Mouse (Mus musculus) CH12.LX (cell line): ENCODE measurements at regions not wholly inside any gene's neighbourhood (a gene's known extent, or its start where the extent isn't known, plus 50 kb on each side); places are given as distances from the start of the nearest gene placed in this dataset.

ENCODE experiments used
- DNase-seq: peaks from one replicate; pipeline ENCODE4 v3.0.0-alpha.2; 2013; ENCODE audit errors: extremely low read depth
- H3K27ac ChIP-seq: 2 replicates; pipeline ENCODE4 v1.5.1; 2012; ENCODE audit warnings: low read depth, mild to moderate bottlenecking, control low read depth, moderate library complexity; ENCODE audit not compliant: insufficient read depth
- H3K27me3 ChIP-seq: replicated peaks from 2 replicates; pipeline ENCODE3; 2012; ENCODE audit warnings: inconsistent platforms
- H3K36me3 ChIP-seq, 2 experiments: replicated peaks in 1 of 2; 2 replicates each; pipeline versions ENCODE3 to v1.6.1; 2012; ENCODE audit warnings: inconsistent platforms in 1 of 2, low read length in 1 of 2, mild to moderate bottlenecking in 1 of 2, mixed read lengths in 1 of 2, moderate library complexity in 1 of 2; ENCODE audit not compliant: control insufficient read depth in 1 of 2, insufficient read depth in 1 of 2
- H3K4me1 ChIP-seq, 2 experiments: 2 replicates each; pipeline ENCODE4 v1.6.1; 2012; ENCODE audit warnings: inconsistent platforms in 1 of 2, moderate library complexity in 1 of 2; ENCODE audit not compliant: insufficient read depth in 2 of 2, control insufficient read depth in 1 of 2
- H3K4me2 ChIP-seq: 2 replicates; pipeline ENCODE4 v1.6.1; 2012; ENCODE audit warnings: low read depth, mild to moderate bottlenecking, control low read depth; ENCODE audit not compliant: poor library complexity, insufficient read depth, severe bottlenecking
- H3K4me3 ChIP-seq, 3 experiments: fragments of 150-350 bp in 1 of 3; sonication (generic) in 1 of 3; replicated peaks in 1 of 3; 2 replicates each; pipeline versions ENCODE3 to v1.5.1; 2011 to 2012; ENCODE audit warnings: low read depth in 2 of 3, low read length in 2 of 3, mild to moderate bottlenecking in 2 of 3, moderate library complexity in 2 of 3, control low read depth in 1 of 3, improper control_type of control experiment in 1 of 3, inconsistent platforms in 1 of 3, mixed read lengths in 1 of 3; ENCODE audit not compliant: poor library complexity in 1 of 3
- H3K79me2 ChIP-seq: replicated peaks from 2 replicates; pipeline ENCODE4 v1.6.1; 2012; ENCODE audit warnings: mild to moderate bottlenecking, moderate library complexity; ENCODE audit not compliant: control insufficient read depth, poor library complexity, insufficient read depth, severe bottlenecking; ENCODE audit errors: extremely low read depth
- H3K9ac ChIP-seq: 2 replicates; pipeline ENCODE4 v1.6.1; 2012; ENCODE audit warnings: low read depth, mild to moderate bottlenecking, control low read depth, moderate library complexity; ENCODE audit not compliant: insufficient read depth
- H3K9me3 ChIP-seq: replicated peaks from 2 replicates; pipeline ENCODE3; 2012; ENCODE audit warnings: low read length, inconsistent platforms, mixed read lengths
- BHLHE40 ChIP-seq: IDR thresholded peaks from 2 replicates; pipeline ENCODE4 v1.6.1; 2011; ENCODE audit warnings: mild to moderate bottlenecking, low read depth, low read length, improper control_type of control experiment
- CTCF ChIP-seq, 2 experiments: IDR thresholded peaks in 1 of 2; conservative IDR thresholded peaks in 1 of 2; 2 replicates each; pipeline ENCODE4 v1.5.1; 2011 to 2012; ENCODE audit warnings: low read depth in 2 of 2, low read length in 2 of 2, improper control_type of control experiment in 1 of 2, inconsistent platforms in 1 of 2, mild to moderate bottlenecking in 1 of 2, moderate library complexity in 1 of 2
- E2F4 ChIP-seq: IDR thresholded peaks from 2 replicates; pipeline ENCODE4 v1.6.1; 2011; ENCODE audit warnings: low read depth, low read length, improper control_type of control experiment; ENCODE audit not compliant: insufficient replicate concordance
- ELF1 ChIP-seq: IDR thresholded peaks from 2 replicates; pipeline ENCODE4 v1.6.1; 2014; ENCODE audit warnings: low read depth, mild to moderate bottlenecking, inconsistent platforms, low read length, improper control_type of control experiment
- EP300 ChIP-seq: IDR thresholded peaks from 2 replicates; pipeline ENCODE4 v1.6.1; 2011; ENCODE audit warnings: low read length, improper control_type of control experiment
- ETS1 ChIP-seq: conservative IDR thresholded peaks from 2 replicates; pipeline ENCODE4 v1.6.1; 2012; ENCODE audit warnings: low read depth, mild to moderate bottlenecking, inconsistent platforms, low read length, improper control_type of control experiment, moderate library complexity
- IRF4 ChIP-seq: IDR thresholded peaks from 2 replicates; pipeline ENCODE4 v1.6.1; 2014; ENCODE audit warnings: low read depth, mild to moderate bottlenecking, inconsistent platforms, low read length, improper control_type of control experiment
- JUND ChIP-seq: conservative IDR thresholded peaks from 2 replicates; pipeline ENCODE4 v1.6.1; 2011; ENCODE audit warnings: low read depth, low read length, improper control_type of control experiment
- KAT2A ChIP-seq: IDR thresholded peaks from 2 replicates; pipeline ENCODE4 v1.6.1; 2012; ENCODE audit warnings: low read length, improper control_type of control experiment, inconsistent platforms; ENCODE audit not compliant: insufficient replicate concordance
- MAFK ChIP-seq: IDR thresholded peaks from 2 replicates; pipeline ENCODE4 v1.6.1; 2011; ENCODE audit warnings: low read length, improper control_type of control experiment; ENCODE audit not compliant: insufficient replicate concordance
- MAZ ChIP-seq: IDR thresholded peaks from 2 replicates; pipeline ENCODE4 v1.6.1; 2012; ENCODE audit warnings: low read depth, mild to moderate bottlenecking, inconsistent platforms, low read length, improper control_type of control experiment, moderate library complexity
- MEF2A ChIP-seq: IDR thresholded peaks from 2 replicates; pipeline ENCODE4 v1.6.1; 2014; ENCODE audit warnings: low read depth, mild to moderate bottlenecking, inconsistent platforms, low read length, improper control_type of control experiment, borderline replicate concordance
- MYC ChIP-seq: IDR thresholded peaks from 2 replicates; pipeline ENCODE4 v1.6.1; 2011; ENCODE audit warnings: low read depth, mild to moderate bottlenecking, improper control_type of control experiment, low read length
- PAX5 ChIP-seq: IDR thresholded peaks from 2 replicates; pipeline ENCODE4 v1.6.1; 2012; ENCODE audit warnings: low read length, inconsistent platforms, mixed read lengths
- POLR2A ChIP-seq: IDR thresholded peaks from 2 replicates; pipeline ENCODE4 v1.6.1; 2011; ENCODE audit warnings: low read depth, mild to moderate bottlenecking, improper control_type of control experiment, low read length
- POLR2AphosphoS2 ChIP-seq: IDR thresholded peaks from 2 replicates; pipeline ENCODE4 v1.6.1; 2011; ENCODE audit warnings: low read depth, low read length, improper control_type of control experiment
- RAD21 ChIP-seq: IDR thresholded peaks from 2 replicates; pipeline ENCODE4 v1.6.1; 2011; ENCODE audit warnings: low read depth, mild to moderate bottlenecking, low read length, improper control_type of control experiment, moderate library complexity
- SMC3 ChIP-seq: IDR thresholded peaks from 2 replicates; pipeline ENCODE4 v1.6.1; 2011; ENCODE audit warnings: low read depth, low read length, improper control_type of control experiment
- TBP ChIP-seq: conservative IDR thresholded peaks from 2 replicates; pipeline ENCODE4 v1.6.1; 2011; ENCODE audit warnings: low read depth, low read length, improper control_type of control experiment
- TCF12 ChIP-seq: IDR thresholded peaks from 2 replicates; pipeline ENCODE4 v1.6.1; 2014; ENCODE audit warnings: low read depth, mild to moderate bottlenecking, inconsistent platforms, low read length, improper control_type of control experiment
- USF1 ChIP-seq: IDR thresholded peaks from 2 replicates; pipeline ENCODE4 v1.6.1; 2014; ENCODE audit warnings: low read depth, mild to moderate bottlenecking, inconsistent platforms, low read length, improper control_type of control experiment
- ZC3H11A ChIP-seq: IDR thresholded peaks from 2 replicates; pipeline ENCODE4 v1.6.1; 2012; ENCODE audit warnings: low read depth, mild to moderate bottlenecking, inconsistent platforms, low read length, improper control_type of control experiment
- ZKSCAN1 ChIP-seq: IDR thresholded peaks from 2 replicates; pipeline ENCODE4 v1.6.1; 2012; ENCODE audit warnings: low read depth, inconsistent platforms, low read length, improper control_type of control experiment, borderline replicate concordance
- ZMIZ1 ChIP-seq: IDR thresholded peaks from 2 replicates; pipeline ENCODE4 v1.6.1; 2012; ENCODE audit warnings: low read depth, mild to moderate bottlenecking, inconsistent platforms, low read length, improper control_type of control experiment
- ZNF384 ChIP-seq: IDR thresholded peaks from 2 replicates; pipeline ENCODE4 v1.6.1; 2012; ENCODE audit warnings: low read depth, low read length, improper control_type of control experiment, inconsistent platforms
- dilution Hi-C: fragments of 300-500 bp; cut with MboI; formaldehyde crosslinking; loops from 2 replicates; pipeline ENCODE4 v1.14.3; 2020; ENCODE audit warnings: low sequenced_read_pairs; ENCODE audit not compliant: extremely low pct_unique_long_range_greater_than_20kb, extremely low pct_ligation_motif_present
- in situ Hi-C: fragments of 300-500 bp; cut with MboI; formaldehyde crosslinking; loops from 3 replicates; pipeline ENCODE4 v1.14.3; 2019; ENCODE audit warnings: low sequenced_read_pairs, low pct_ligation_motif_present, low pct_unique_long_range_greater_than_20kb, mixed read lengths

GRCm38 (mm10) chr2:174575546-174575945 is 67.8 kb upstream of the Zfp831 start:
- Histone ChIP-seq H3K79me2 (no peaks in the 10 kb centered on the region), H3K27me3 (no peaks in the 10 kb centered on the region), H3K4me1 (peaks cover 0 to 3% of the 10 kb centered on the region in 2 experiments; a peak in 2 of 4 replicates), H3K9me3 (no peaks in the 10 kb centered on the region), H3K36me3 (no peaks in the 10 kb centered on the region)
- dilution Hi-C loops: no loop called here
- TF ChIP-seq ZKSCAN1 (no peak), EP300 (no peak), MAZ (no peak), SMC3 (no peak), KAT2A (no peak), IRF4 (no peak), ZNF384 (no peak), TBP (no peak), POLR2A (no peak), ELF1 (no peak), CTCF (conservative IDR thresholded peaks at IDR 0.05 in 1 of 2, IDR thresholded peaks at IDR 0.05 in 1 of 2; ENCODE audit: low read depth in 2 of 2, low read length in 2 of 2) (no peak), ZC3H11A (no peak), E2F4 (no peak)
- TF ChIP-seq, all 38 proteins: peak for 0
- in situ Hi-C loops: no loop called here
- no peak overlapping the region for H3K4me2 ChIP-seq
- no peak overlapping the region for H3K4me3 ChIP-seq
- no peak overlapping the region for H3K9ac ChIP-seq
- DNase-seq: no peak
- H3K27ac ChIP-seq: no peak overlapping the region

DNA sequence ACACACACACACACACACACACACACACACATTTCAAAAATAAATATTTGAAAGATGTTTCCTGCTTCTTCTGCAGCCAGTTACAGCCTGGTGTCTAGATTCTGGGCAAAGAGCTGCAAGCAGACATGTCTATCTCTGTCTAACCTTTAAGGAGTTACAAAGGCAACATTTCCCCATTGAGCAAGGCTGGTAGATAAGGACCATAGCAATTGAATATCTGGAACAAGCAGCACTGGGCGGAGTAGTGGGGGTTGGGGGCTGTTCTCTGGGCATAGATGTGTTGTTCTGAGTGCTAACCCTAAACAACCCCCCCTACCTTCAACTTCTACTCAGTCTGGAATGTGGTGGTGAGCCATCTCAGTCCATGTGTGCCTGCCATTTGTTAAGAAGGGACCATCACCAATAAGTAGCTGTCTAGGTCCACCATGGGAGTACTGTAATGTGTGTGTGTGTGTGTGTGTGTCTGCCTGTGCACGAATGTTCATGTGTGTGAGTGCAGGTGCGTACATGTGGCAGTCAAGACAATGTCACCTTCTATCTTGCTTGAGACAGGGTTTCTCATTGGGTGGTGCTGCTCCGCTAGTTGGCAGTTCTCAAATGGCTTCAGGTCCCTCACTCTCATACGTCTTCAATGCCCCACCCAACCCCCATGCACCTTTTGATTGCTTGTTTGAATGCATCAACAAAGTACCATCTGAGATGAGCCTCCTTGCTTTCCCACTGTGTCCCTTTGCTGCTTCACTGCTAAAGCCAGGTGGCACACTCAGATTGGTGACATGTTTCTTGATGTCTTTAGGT is 62.2 kb upstream of the Zfp831 start:
- in situ Hi-C loops: no loop called here
- TF ChIP-seq JUND: no peak
- TF ChIP-seq ETS1: no peak
- no peak for TF ChIP-seq ZKSCAN1
- no peak for TF ChIP-seq BHLHE40
- TF ChIP-seq POLR2A: no peak
- no peak for TF ChIP-seq ZC3H11A
- no peak for TF ChIP-seq TCF12
- no peak for TF ChIP-seq USF1
- TF ChIP-seq RAD21: no peak
- TF ChIP-seq ZMIZ1: no peak
- TF ChIP-seq TBP: no peak
- no peak for TF ChIP-seq MYC
- no peak for TF ChIP-seq POLR2AphosphoS2
- TF ChIP-seq MEF2A: no peak
- no peak for TF ChIP-seq MAFK
- no peak for TF ChIP-seq PAX5

More for the DNA sequence above, 62.2 kb upstream of the Zfp831 start:
- Histone ChIP-seq H3K27ac (no peak overlapping the region), H3K27me3 (peaks cover 7% of the 10 kb centered on the region), H3K9me3 (no peaks in the 10 kb centered on the region), H3K4me3 (no peak overlapping the region), H3K36me3 (no peaks in the 10 kb centered on the region), H3K79me2 (no peaks in the 10 kb centered on the region), H3K4me1 (peaks cover 0 to 3% of the 10 kb centered on the region in 2 experiments; a peak in 2 of 4 replicates), H3K4me2 (no peak overlapping the region), H3K9ac (no peak overlapping the region)
- dilution Hi-C loops: no loop called here
- DNase-seq: no peak
